Mouse (Mus musculus) CH12.LX (cell line): Measurements from ENCODE around the gene Rsrc1.

Experiments
- CHD2 ChIP-seq: IDR thresholded peaks from 2 replicates; pipeline ENCODE4 v1.6.1; 2011; ENCODE audit warnings: low read length, improper control_type of control experiment
- CTCF ChIP-seq, 2 experiments: IDR thresholded peaks in 1 of 2; conservative IDR thresholded peaks in 1 of 2; 2 replicates each; pipeline ENCODE4 v1.5.1; 2011 to 2012; ENCODE audit warnings: low read depth in 2 of 2, low read length in 2 of 2, improper control_type of control experiment in 1 of 2, inconsistent platforms in 1 of 2, mild to moderate bottlenecking in 1 of 2, moderate library complexity in 1 of 2
- PAX5 ChIP-seq: IDR thresholded peaks from 2 replicates; pipeline ENCODE4 v1.6.1; 2012; ENCODE audit warnings: low read length, inconsistent platforms, mixed read lengths
- POLR2A ChIP-seq: IDR thresholded peaks from 2 replicates; pipeline ENCODE4 v1.6.1; 2011; ENCODE audit warnings: low read depth, mild to moderate bottlenecking, improper control_type of control experiment, low read length
- RAD21 ChIP-seq: IDR thresholded peaks from 2 replicates; pipeline ENCODE4 v1.6.1; 2011; ENCODE audit warnings: low read depth, mild to moderate bottlenecking, low read length, improper control_type of control experiment, moderate library complexity
- SMC3 ChIP-seq: IDR thresholded peaks from 2 replicates; pipeline ENCODE4 v1.6.1; 2011; ENCODE audit warnings: low read depth, low read length, improper control_type of control experiment

DNA sequence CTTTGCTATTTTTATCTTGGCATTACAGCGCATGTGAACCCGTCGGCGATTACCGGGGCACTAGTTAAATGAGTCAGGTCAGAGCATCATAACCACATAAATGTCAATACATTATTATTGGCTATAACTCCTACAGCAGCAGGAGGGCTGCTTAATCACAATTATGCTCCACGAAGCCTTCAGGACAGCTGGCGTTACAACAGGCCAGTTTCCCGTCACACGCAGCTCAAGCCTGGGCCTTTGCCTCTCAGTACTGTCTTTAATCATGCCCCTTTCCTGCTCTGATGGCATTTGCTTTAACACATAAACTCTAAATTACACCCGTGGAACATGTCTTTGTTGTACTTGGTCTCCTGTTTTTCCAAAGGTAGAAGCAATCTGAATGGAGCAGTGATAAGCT, 41.5 kb upstream of the Rsrc1 start:
- TF ChIP-seq POLR2A (no peak), CHD2 (no peak), CTCF (conservative IDR thresholded peaks at IDR 0.05 in 1 of 2, IDR thresholded peaks at IDR 0.05 in 1 of 2; ENCODE audit: low read depth in 2 of 2, low read length in 2 of 2) (no peak), PAX5 (no peak), SMC3 (no peak), RAD21 (no peak)
